Mouse (Mus musculus): Measurements from ENCODE around the gene Fam84b. TPM values are rescaled to one million over a fixed set of nuclear protein-coding genes. Genes with fewer than 3 reads are reported as not detected.

The Fam84b gene
- polyA plus RNA-seq (2015; fragmentation: Nextera tagmentation; extraction: Ambion mirVana) = 4.8 and 5.0 TPM in 2 replicates

DNA sequence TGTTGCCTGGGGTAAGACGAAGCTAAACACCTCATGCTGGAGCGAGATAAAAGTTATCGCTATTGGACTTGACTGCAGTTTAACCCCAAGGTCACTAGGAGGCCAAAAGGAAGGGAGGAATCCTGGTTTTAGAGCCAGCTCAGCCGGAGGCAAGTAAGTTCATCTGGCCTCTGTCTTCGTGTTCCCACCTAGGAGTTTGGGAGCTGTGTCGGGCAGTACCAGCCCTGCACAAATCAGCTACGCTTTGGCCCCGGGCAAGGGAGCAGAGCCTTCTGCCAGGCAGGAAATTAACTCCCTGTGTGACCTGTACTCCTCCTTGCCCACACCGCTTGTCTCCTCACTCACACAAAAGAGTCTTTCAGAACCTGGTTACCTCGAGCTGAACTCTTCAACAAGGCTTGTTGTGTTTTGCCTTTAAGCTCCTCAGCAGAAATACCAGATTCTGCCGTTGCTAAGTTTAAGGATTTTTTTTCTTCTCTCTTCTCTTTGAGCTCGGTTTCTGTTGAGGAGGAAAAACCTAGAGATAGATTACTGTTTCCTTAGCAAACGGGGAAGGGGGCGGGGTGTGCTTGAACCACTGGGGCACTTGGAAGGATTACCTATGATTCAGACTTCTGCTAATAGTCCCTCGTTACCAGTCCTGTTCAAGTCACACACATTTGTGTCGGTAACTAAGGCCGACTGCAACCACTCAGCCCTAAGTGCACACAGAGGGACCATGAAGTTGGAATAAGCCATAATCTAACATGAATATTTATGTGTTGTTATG, at the start of gene Fam84b:
Gene Fam84b (minus strand): TSS at position 548 of the 769 bp plus-strand sequence.

Other genes with a start within 250 kb of the Fam84b start
- not detected in 2 replicates for gene A1bg, start 69.2 kb upstream of the Fam84b start, polyA plus RNA-seq (2015; fragmentation: Nextera tagmentation; extraction: Ambion mirVana)